In genomic region chr9:99458529-99459208, GRCm38 (mm10) we compare ENCODE assay signal across 8 mouse cellular contexts. TPM values are rescaled to one million over a fixed set of nuclear protein-coding genes. Genes with fewer than 3 reads are reported as not detected.
DNase-seq lines count a peak whose midpoint lies in the region; ATAC-seq and TF ChIP-seq lines count a peak whose summit lies in the region.

No protein-coding gene starts in this region.

- peak; percentile 68 for TF ChIP-seq CTCF in lung, adult 2 months (IDR thresholded peaks at IDR 0.05; ENCODE audit: insufficient read depth, low read length)

- no peaks in the 10 kb centered on the region for H3K36me3 ChIP-seq in embryonic facial prominence, embryonic 11.5 days (replicated peaks; ENCODE audit: control insufficient read depth, insufficient read depth, low read depth, low read length)

- H3K9ac ChIP-seq in embryonic facial prominence, embryonic 11.5 days (replicated peaks; ENCODE audit: low read length): no peak overlapping the region

- no peak overlapping the region for H3K4me3 ChIP-seq in embryonic facial prominence, embryonic 11.5 days (ENCODE audit: low read depth, low read length)
- no peak overlapping the region for H3K4me3 ChIP-seq in lung, adult 2 months (replicated peaks; ENCODE audit: extremely low read depth, low read depth, low read length)

- no peaks in the 10 kb centered on the region for H3K4me1 ChIP-seq in embryonic facial prominence, embryonic 11.5 days (ENCODE audit: control insufficient read depth, insufficient read depth, low read length)
- H3K4me1 ChIP-seq in lung, adult 2 months (ENCODE audit: control insufficient read depth, insufficient read depth, low read length): no peaks in the 10 kb centered on the region

- DNase-seq in gastrocnemius, adult 18-20 months (ENCODE audit: low spot score): peak; percentile 52
- no peak for DNase-seq in gastrocnemius, postnatal 25 days
- peak; percentile 56 for DNase-seq in ovary, postnatal 14 days (ENCODE audit: low spot score)
- no peak for DNase-seq in ovary, postnatal 10 days (ENCODE audit: low spot score)
- peak; percentile 78 to 80 for DNase-seq in adrenal gland, postnatal 36 days
- peak; percentile 73 for DNase-seq in embryonic facial prominence, embryonic 11.5 days (ENCODE audit: low spot score)
- peak; percentile 64 for DNase-seq in lung, adult 2 months
- DNase-seq in spleen, postnatal 36 days (ENCODE audit: low spot score in 2 of 2): peak; percentile 24 to 29

- 49% methylated on average over 12 of the region's 12 CpGs for WGBS in embryonic facial prominence, embryonic 11.5 days
- 39% methylated on average over 12 of the region's 12 CpGs for WGBS in lung, adult 2 months

- no peak for ATAC-seq in embryonic facial prominence, embryonic 11.5 days (replicated peaks; ENCODE audit: insufficient number of reproducible peaks, low FRiP score, low TSS enrichment, low read depth)

- H3K9me3 ChIP-seq in embryonic facial prominence, embryonic 11.5 days (replicated peaks; ENCODE audit: control insufficient read depth, low read length): no peaks in the 10 kb centered on the region

- no peak overlapping the region for H3K4me2 ChIP-seq in embryonic facial prominence, embryonic 11.5 days (ENCODE audit: low read depth, low read length)

- TF ChIP-seq POLR2A in lung, adult 2 months (IDR thresholded peaks at IDR 0.05; ENCODE audit: borderline replicate concordance, extremely low read depth, low read depth, low read length): no peak

- H3K27ac ChIP-seq in embryonic facial prominence, embryonic 11.5 days (replicated peaks; ENCODE audit: low read depth, low read length): no peak overlapping the region

- H3K27me3 ChIP-seq in embryonic facial prominence, embryonic 11.5 days (ENCODE audit: control insufficient read depth, insufficient read depth, low read length): no peaks in the 10 kb centered on the region

RNA-seq across cellular contexts. Expression of gene Nme9, which starts 7.4 kb away (rescaled TPM):
- total RNA-seq in gastrocnemius, adult 18-20 months (2021): not detected
- not detected for total RNA-seq in gastrocnemius, postnatal 25 days (2021)
- not detected for total RNA-seq in adrenal gland, postnatal 36 days (2021)
- polyA plus RNA-seq in embryonic facial prominence, embryonic 11.5 days (2014; fragmentation: Nextera tagmentation; extraction: Ambion mirVana): not detected in 2 replicates
- 11.0 and 12.7 TPM in 2 replicates for polyA plus RNA-seq in lung, adult 2 months (2012; rRNA removed)

RNA-seq across cellular contexts. Expression of gene Mras, which starts 21.5 kb away (rescaled TPM):
- 1 to 10 TPM; 6.4 to 7.8 TPM for total RNA-seq in gastrocnemius, adult 18-20 months (2021)
- total RNA-seq in gastrocnemius, postnatal 25 days (2021): 1 to 10 TPM; 4.1 to 6.8 TPM
- 10 to 100 TPM; 43.5 to 66.9 TPM for total RNA-seq in adrenal gland, postnatal 36 days (2021)
- polyA plus RNA-seq in embryonic facial prominence, embryonic 11.5 days (2014; fragmentation: Nextera tagmentation; extraction: Ambion mirVana): 11.8 and 14.2 TPM in 2 replicates
- 8.5 and 9.2 TPM in 2 replicates for polyA plus RNA-seq in lung, adult 2 months (2012; rRNA removed)

Comparison
In these comparisons a context has a peak if more than half of its experiments do, and no peak if none do; other contexts are left out.
1. DNase-seq: peak in gastrocnemius, adult 18-20 months (single experiment), ovary, postnatal 14 days (single experiment), adrenal gland, postnatal 36 days (2 of 2), embryonic facial prominence, embryonic 11.5 days (single experiment), lung, adult 2 months (single experiment) and spleen, postnatal 36 days (2 of 2); none in gastrocnemius, postnatal 25 days (single experiment) and ovary, postnatal 10 days (single experiment).
2. RNA of gene Mras, which starts 21.5 kb away (total RNA-seq): 43.5 to 66.9 TPM in adrenal gland, postnatal 36 days; 6.4 to 7.8 TPM in gastrocnemius, adult 18-20 months and 4.1 to 6.8 TPM in gastrocnemius, postnatal 25 days; every median in the first group is over 4 times any median in the second.